Mouse (Mus musculus) hindbrain, embryonic 16.5 days (tissue): ENCODE measurements at regions not wholly inside any gene's neighbourhood (a gene's known extent, or its start where the extent isn't known, plus 50 kb on each side); places are given as distances from the start of the nearest gene placed in this dataset. TPM values are rescaled to one million over a fixed set of nuclear protein-coding genes. Genes with fewer than 3 reads are reported as not detected.

Experiments used
- ATAC-seq: fragments of 200-750 bp; cut with Nextera tagmentation; 2 replicates; pipeline ENCODE4 v1.8.0; 2017; ENCODE audit warnings: moderate TSS enrichment, moderate library complexity
- H3K27ac ChIP-seq: fragments of 300-500 bp; sonication (generic); 2 replicates; pipeline ENCODE4 v1.5.1; 2014; ENCODE audit warnings: low read depth, mild to moderate bottlenecking, control low read depth, low read length, moderate library complexity
- H3K27me3 ChIP-seq: fragments of 300-500 bp; sonication (generic); replicated peaks from 2 replicates; pipeline ENCODE4 v1.6.1; 2014; ENCODE audit warnings: low read length; ENCODE audit not compliant: control insufficient read depth, insufficient read depth
- H3K36me3 ChIP-seq: fragments of 300-500 bp; sonication (generic); 2 replicates; pipeline ENCODE4 v1.6.1; 2014; ENCODE audit warnings: mild to moderate bottlenecking, low read length, moderate library complexity, mixed read lengths; ENCODE audit not compliant: control insufficient read depth, insufficient read depth
- H3K4me1 ChIP-seq: fragments of 300-500 bp; sonication (generic); 2 replicates; pipeline ENCODE4 v1.6.1; 2014; ENCODE audit warnings: low read depth, low read length; ENCODE audit not compliant: control insufficient read depth, insufficient read depth
- H3K4me2 ChIP-seq: fragments of 300-500 bp; sonication (generic); 2 replicates; pipeline ENCODE4 v1.6.1; 2014; ENCODE audit warnings: mild to moderate bottlenecking, low read length, control low read depth, moderate library complexity
- H3K4me3 ChIP-seq: fragments of 300-500 bp; sonication (generic); 2 replicates; pipeline ENCODE4 v1.5.1; 2014; ENCODE audit warnings: mild to moderate bottlenecking, low read length, control low read depth, moderate library complexity
- H3K9ac ChIP-seq: fragments of 300-500 bp; sonication (generic); 2 replicates; pipeline ENCODE4 v1.6.1; 2014; ENCODE audit warnings: low read depth, mild to moderate bottlenecking, control low read depth, low read length, moderate library complexity
- H3K9me3 ChIP-seq: fragments of 300-500 bp; sonication (generic); 2 replicates; pipeline ENCODE4 v1.6.1; 2014; ENCODE audit warnings: mild to moderate bottlenecking, low read length, moderate library complexity; ENCODE audit not compliant: control insufficient read depth
- WGBS: fragments of 180-500 bp; shearing (Covaris S2); extraction: QIAGEN DNeasy Blood & Tissue Kit; methylation state at CpG from one replicate; pipeline ENCODE4 v1.1.7; 2014; 5-methylcytosine and 5-hydroxymethylcytosine counted together
- microRNA-seq: library from miRNA; unstranded; fragments of <30 nt; microRNA quantifications from one replicate; pipeline ENCODE4, GENCODE M21; 2017

- no peaks in the 10 kb centered on the region for H3K4me1 ChIP-seq
These were observed 93.3 kb upstream of the Slc39a10 start for GRCm38 (mm10) chr1:46985978-46986377.

GRCm38 (mm10) chr1:46983093-46983492, 90.4 kb upstream of the Slc39a10 start:
- H3K9me3 ChIP-seq = peaks cover 8% of the 10 kb centered on the region
- no peak for ATAC-seq
- H3K9ac ChIP-seq = no peak overlapping the region
- no peaks in the 10 kb centered on the region for H3K36me3 ChIP-seq
- H3K27me3 ChIP-seq = no peaks in the 10 kb centered on the region
- H3K4me1 ChIP-seq = no peaks in the 10 kb centered on the region
- H3K27ac ChIP-seq = no peak overlapping the region
- H3K4me2 ChIP-seq = no peak overlapping the region
- no peak overlapping the region for H3K4me3 ChIP-seq
- 97% methylated on average over 1 of the region's 1 CpGs for WGBS

More at GRCm38 (mm10) chr1:46985978-46986377, 93.3 kb upstream of the Slc39a10 start:
- 50% methylated on average over 1 of the region's 1 CpGs for WGBS
- Histone ChIP-seq H3K36me3 (no peaks in the 10 kb centered on the region), H3K27ac (no peak overlapping the region), H3K9me3 (no peaks in the 10 kb centered on the region), H3K4me3 (no peak overlapping the region), H3K4me2 (no peak overlapping the region), H3K9ac (no peak overlapping the region), H3K27me3 (no peaks in the 10 kb centered on the region)
- no peak for ATAC-seq

GRCm38 (mm10) chr1:46970470-46970869, 77.8 kb upstream of the Slc39a10 start:
- H3K27me3 ChIP-seq = no peaks in the 10 kb centered on the region
- 49% methylated on average over 3 of the region's 3 CpGs for WGBS
- no peak overlapping the region for H3K4me3 ChIP-seq
- no peaks in the 10 kb centered on the region for H3K4me1 ChIP-seq
- ATAC-seq = no peak
- no peaks in the 10 kb centered on the region for H3K36me3 ChIP-seq
- H3K9ac ChIP-seq = no peak overlapping the region
- H3K4me2 ChIP-seq = no peak overlapping the region
- H3K9me3 ChIP-seq = no peaks in the 10 kb centered on the region
- H3K27ac ChIP-seq = no peak overlapping the region

GRCm38 (mm10) chr1:46968361-46968760, 75.7 kb upstream of the Slc39a10 start:
- no peaks in the 10 kb centered on the region for H3K4me1 ChIP-seq
- H3K9ac ChIP-seq = no peak overlapping the region
- H3K4me2 ChIP-seq = no peak overlapping the region
- H3K9me3 ChIP-seq = no peaks in the 10 kb centered on the region
- no peaks in the 10 kb centered on the region for H3K27me3 ChIP-seq
- no peaks in the 10 kb centered on the region for H3K36me3 ChIP-seq
- ATAC-seq = no peak
- 64% methylated on average over 3 of the region's 3 CpGs for WGBS
- no peak overlapping the region for H3K4me3 ChIP-seq
- no peak overlapping the region for H3K27ac ChIP-seq

- Histone ChIP-seq H3K4me2 (no peak overlapping the region), H3K9ac (no peak overlapping the region), H3K4me3 (no peak overlapping the region), H3K27me3 (no peaks in the 10 kb centered on the region), H3K27ac (no peak overlapping the region), H3K9me3 (no peaks in the 10 kb centered on the region), H3K36me3 (no peaks in the 10 kb centered on the region), H3K4me1 (no peaks in the 10 kb centered on the region)
- WGBS = 57% methylated on average over 3 of the region's 3 CpGs
- no peak for ATAC-seq
These were observed 74.2 kb upstream of the Slc39a10 start for GRCm38 (mm10) chr1:46966917-46967266.

GRCm38 (mm10) chr1:46965996-46966916, 73.6 kb upstream of the Slc39a10 start:
- no peaks in the 10 kb centered on the region for H3K9me3 ChIP-seq
- ATAC-seq = no peak
- no peak overlapping the region for H3K27ac ChIP-seq
- no peak overlapping the region for H3K9ac ChIP-seq
- no peaks in the 10 kb centered on the region for H3K4me1 ChIP-seq
- H3K4me3 ChIP-seq = no peak overlapping the region
- no peaks in the 10 kb centered on the region for H3K27me3 ChIP-seq
- H3K4me2 ChIP-seq = no peak overlapping the region
- 65% methylated on average over 5 of the region's 5 CpGs for WGBS
- H3K36me3 ChIP-seq = no peaks in the 10 kb centered on the region

GRCm38 (mm10) chr1:46963973-46964727, 71.5 kb upstream of the Slc39a10 start:
- ATAC-seq = no peak
- H3K4me1 ChIP-seq = no peaks in the 10 kb centered on the region
- WGBS = 76% methylated on average over 5 of the region's 5 CpGs
- no peak overlapping the region for H3K4me2 ChIP-seq
- no peak overlapping the region for H3K4me3 ChIP-seq
- no peak overlapping the region for H3K27ac ChIP-seq
- no peaks in the 10 kb centered on the region for H3K9me3 ChIP-seq
- no peaks in the 10 kb centered on the region for H3K27me3 ChIP-seq
- no peak overlapping the region for H3K9ac ChIP-seq
- no peaks in the 10 kb centered on the region for H3K36me3 ChIP-seq

Small RNAs in the stretch of these regions (microRNA-seq; reads per million reads assigned to microRNA genes)
- gene Mir6350 = not detected
